Mouse (Mus musculus): ENCODE data around the gene Anapc2. TPM values are rescaled to one million over a fixed set of nuclear protein-coding genes. Genes with fewer than 3 reads are reported as not detected.

Anapc2 gene
- total RNA-seq, 1 experiment from 2014 or later, result 53.1 TPM

DNA sequence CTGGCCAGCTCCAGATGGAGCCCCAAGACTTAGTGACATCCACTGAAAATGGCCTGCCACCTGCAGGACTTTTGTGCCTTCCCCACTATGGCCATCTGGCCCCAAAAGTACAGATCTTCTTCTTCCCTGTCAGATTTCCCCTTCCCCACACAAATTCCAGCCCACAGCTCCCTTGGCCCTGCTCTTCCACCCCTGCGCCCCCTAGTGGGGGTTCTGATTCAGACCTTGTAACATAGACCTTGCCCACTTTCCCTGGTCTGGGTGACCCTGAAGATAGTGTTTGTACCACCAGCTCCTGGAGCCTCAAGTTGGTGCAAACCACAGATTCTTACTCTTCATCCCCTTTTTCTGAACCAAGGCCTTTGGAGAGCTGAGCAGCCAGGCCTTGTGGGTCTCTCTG lies 20.6 kb downstream of the Anapc2 start:
- peak; percentile 64 for ATAC-seq (replicated peaks; ENCODE audit: low read depth, poor library complexity, severe bottlenecking)

DNA sequence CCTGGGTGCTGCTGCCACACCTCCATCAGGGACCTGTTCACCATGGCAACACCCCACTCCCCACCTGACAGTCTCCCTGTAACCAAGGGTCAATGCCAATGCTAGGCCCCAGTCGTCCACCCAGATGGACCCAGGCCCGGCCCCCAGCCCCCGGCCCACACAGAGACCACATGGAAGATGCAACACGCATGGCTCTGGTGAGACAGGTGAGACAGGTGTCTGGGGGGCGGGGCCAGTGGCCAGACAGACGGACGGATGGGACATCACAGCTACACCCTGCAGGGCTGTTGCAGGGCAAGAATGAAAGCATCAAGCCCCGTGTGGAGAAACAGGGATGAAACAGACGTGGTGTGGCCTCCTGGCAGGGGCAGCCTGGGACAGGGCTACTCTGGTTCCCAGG lies 21.4 kb downstream of the Anapc2 start:
- no peak for ATAC-seq (replicated peaks; ENCODE audit: low read depth, poor library complexity, severe bottlenecking)

DNA sequence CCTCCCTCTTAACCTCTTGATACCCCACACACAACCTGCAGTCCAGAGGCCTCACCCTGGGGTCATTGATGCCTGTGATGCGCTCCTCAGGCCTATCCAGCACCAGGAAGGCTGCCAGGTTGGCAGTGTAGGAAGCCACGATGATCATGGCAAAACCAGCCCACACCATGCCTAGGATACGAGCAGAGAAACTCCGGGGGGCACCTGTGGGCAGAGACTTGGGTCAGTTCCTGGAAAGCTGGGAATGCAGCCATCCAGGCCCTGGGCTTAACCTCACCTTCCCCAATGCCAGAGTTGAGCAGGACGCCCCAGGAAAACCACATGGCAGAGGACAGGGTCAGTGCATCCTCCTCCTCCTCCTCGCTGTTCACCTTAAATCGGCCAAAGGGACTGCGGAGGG lies 24.8 kb downstream of the Anapc2 start:
- ATAC-seq (replicated peaks; ENCODE audit: low read depth, poor library complexity, severe bottlenecking), result no peak

DNA sequence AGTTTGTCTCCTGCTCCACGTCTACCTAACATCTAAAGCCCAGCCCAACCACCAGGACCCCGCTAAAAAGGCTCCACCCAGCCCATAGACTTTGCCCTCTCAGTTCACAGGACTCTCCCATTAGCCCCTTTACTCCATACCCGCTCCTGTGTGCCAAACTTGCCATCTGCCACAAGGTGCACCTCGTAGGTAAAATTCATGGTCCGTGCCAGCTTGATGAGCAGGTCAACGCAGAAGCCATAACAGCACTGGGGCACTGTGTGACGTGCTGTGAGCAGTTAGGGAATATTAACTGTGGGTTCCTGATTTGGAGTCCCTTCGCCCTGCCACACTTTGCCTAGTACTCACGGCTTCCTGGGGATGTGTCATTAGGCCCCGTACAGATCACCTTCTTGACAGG lies 25.8 kb downstream of the Anapc2 start:
- no peak for ATAC-seq (replicated peaks; ENCODE audit: low read depth, poor library complexity, severe bottlenecking)

DNA sequence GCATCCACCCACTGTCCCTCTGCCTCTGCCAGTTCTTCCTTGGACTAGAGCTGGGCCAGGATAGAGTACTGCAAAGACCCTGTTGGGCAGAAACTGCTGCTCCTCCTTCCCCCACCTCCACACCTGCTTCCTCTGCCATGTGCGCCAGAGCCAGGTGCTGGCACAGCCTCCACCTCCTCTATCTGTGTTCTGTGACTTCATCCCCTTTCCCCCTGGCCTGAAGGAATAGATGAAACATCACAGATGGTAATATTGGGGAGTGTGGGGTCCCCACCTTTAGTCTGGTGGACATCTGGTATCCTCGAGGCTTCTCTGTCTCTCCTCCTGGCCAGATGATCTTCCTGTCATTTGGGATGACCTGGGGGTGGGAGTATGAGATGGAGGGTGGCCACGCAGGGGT lies 31.2 kb downstream of the Anapc2 start:
- no peak for ATAC-seq (replicated peaks; ENCODE audit: low read depth, poor library complexity, severe bottlenecking)

DNA sequence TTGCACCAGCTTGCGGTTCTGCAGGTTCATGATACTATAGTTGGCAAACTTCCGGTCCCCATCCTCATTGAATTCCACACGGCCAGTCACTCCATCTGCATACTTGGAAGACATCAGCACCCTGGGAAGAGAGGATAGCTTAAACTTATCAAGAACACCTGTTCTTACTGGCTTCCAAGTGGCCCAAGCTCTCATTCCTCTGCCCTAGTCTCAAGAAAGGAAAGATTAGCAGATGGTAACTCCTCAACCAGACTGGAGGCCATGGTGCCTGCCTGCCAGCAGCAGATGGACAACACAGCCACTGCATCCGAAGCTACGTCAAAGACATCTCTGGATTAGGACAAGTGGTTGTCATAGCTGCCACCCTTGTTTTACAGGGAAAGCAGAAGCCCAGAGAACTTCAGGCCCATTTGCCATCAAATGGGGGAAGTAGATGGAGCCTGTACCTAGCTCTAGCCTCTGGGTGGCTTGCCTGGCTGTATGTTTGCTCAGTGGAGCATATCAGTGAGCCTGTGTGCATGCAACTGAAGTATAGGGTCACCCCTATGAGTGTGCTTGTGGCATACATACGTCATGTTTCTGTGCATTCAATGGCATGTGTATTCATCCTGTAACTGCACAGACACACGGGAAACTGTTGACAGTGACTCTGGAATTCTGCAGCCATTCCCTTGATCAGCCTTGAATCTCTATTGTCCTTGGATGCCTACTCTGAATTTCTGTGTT lies 31.8 kb downstream of the Anapc2 start:
- ATAC-seq (replicated peaks; ENCODE audit: low read depth, poor library complexity, severe bottlenecking), result 0 out of 2 replicates have a peak, but pooled peaks have one; percentile 30

DNA sequence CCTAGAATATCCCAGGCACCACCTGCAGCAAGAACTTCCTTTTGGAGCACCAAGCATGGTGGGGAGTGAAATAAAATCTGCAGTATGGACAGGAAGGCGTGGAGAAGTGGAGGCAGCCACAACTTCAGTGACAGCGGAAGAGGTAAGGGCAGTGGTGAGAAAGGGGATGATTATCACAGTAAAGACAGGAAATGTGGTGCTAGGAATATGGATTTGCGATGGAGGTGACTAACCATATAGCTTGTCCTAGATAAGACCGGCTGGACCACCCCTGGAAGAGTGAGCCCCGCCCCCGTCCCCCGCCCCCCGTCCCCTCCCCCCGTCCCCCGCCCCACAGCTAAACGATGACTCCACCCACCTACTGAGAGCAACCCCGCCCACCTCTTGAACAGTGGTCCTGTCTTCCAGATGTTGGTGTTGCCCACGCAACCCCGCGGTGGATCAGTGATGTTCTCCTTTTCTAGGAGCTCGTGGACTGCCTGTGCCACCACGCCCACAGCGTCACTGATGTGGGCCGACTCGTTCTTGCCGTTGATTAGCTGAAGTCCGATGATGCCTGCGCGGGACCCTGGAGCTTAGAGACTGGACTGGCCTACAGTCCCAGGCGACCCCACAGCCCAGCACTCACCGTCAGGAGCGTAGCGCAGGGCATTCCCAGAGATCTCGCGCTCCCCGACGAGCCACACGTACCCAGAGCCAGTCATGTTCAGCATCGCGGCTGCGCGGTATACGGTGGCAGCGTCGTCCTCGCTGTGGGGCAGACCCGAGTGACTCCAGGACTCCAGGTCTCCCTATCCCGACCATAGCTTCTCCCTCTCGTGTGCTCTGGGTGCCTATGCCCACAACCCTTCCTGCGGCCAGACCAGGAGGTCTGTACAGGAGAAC lies 32.6 kb downstream of the Anapc2 start:
- ATAC-seq (replicated peaks; ENCODE audit: low read depth, poor library complexity, severe bottlenecking), result peak; percentile 77

DNA sequence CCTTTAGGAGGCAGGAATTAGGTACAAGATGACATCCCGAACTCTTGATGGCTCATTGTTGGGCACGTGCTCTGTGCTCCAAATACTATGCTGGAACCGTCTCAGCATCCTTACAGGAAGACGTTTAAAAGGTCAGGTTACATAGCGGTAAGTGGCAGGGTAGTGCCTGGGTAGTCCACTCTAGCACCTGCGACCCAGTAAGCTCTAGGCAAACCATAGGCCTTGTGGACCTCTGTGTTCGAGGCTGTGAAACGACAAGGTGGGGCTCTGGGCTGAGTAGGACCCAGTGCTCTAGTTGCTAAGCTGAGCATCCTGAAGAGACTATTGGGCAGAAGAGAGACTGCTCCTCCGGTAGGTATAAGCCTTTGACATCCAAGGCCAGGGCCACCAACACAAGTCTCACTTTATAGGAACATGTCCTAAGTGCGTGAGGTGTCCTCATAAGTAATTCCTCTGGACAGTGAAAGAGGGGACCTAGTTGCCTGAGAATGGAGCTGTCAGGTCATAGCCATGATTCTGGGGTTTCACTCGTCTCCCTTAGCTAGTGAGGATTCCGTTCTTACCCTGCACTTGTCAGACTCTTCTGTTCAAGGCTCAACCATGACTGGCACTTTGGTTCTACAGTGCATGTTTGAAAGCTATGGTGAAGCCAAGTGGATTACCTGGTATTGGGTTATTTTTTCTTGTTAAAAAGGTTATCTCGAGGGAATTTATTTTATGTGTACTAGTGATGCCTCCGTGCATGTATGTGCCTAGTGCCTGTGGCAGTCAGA lies 33.5 kb downstream of the Anapc2 start:
- ATAC-seq (replicated peaks; ENCODE audit: low read depth, poor library complexity, severe bottlenecking), result no peak

DNA sequence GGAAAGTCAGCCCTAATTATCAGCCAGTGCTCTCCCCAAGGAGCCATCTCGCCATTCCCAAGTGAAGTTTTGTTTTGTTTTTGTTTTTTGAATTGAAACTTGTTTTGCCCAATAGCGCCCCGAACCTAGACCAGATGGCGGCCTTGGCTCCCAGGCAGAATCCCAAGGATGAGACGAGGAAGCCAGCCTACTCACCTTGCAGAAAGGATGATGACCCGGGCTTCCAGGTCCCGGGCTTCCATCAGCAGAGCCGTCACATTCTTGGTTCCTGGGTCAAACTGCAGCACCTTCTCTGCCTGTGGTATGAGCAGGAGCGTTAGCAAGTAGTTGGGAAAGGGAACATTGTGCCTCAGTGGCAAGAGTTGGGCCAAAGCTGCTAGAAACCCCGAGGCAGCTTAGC lies 37.9 kb downstream of the Anapc2 start:
- no peak for ATAC-seq (replicated peaks; ENCODE audit: low read depth, poor library complexity, severe bottlenecking)

DNA sequence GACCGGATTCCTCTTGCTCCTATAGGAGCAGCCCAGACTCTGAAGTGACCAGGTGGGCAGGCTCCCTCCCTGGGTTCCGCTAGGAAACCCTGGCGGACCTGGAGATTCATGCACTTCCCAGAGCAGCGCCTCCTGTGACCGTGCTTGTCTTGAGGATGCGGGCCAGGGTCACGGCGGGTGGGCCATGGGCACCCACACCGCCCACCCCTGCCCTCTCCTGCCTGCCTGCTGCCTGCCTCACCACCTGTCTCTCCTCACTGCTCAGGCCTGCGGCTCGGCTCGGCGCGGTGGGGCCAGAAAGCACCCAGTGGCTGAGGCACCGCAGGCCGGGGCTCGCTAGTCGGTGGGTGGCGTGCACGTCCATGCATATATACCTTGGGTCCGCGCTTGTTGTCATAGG lies 38.7 kb downstream of the Anapc2 start:
- peak; percentile 33; the same call in 1 of the 2 replicates for ATAC-seq (replicated peaks; ENCODE audit: low read depth, poor library complexity, severe bottlenecking)

DNA sequence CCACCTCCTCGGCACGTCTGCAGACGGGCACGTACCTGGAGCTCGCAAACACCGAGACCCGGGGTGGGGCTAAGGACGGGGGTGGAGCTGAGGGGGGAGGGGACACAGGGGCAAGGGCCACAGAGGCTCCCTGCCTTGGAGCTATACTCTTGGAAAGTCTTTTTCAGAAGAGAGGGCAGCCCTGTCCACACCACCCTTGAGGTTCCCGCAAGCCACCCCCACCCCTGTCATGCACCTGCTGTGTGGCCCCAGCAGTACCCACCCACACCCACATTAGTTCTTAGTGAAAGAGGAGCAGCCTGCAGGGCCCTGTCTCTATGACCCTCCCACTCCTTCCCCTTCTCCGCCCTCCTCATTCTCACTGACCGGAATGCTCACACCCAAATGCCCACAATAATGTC lies 39.2 kb downstream of the Anapc2 start:
- no peak for ATAC-seq (replicated peaks; ENCODE audit: low read depth, poor library complexity, severe bottlenecking)

DNA sequence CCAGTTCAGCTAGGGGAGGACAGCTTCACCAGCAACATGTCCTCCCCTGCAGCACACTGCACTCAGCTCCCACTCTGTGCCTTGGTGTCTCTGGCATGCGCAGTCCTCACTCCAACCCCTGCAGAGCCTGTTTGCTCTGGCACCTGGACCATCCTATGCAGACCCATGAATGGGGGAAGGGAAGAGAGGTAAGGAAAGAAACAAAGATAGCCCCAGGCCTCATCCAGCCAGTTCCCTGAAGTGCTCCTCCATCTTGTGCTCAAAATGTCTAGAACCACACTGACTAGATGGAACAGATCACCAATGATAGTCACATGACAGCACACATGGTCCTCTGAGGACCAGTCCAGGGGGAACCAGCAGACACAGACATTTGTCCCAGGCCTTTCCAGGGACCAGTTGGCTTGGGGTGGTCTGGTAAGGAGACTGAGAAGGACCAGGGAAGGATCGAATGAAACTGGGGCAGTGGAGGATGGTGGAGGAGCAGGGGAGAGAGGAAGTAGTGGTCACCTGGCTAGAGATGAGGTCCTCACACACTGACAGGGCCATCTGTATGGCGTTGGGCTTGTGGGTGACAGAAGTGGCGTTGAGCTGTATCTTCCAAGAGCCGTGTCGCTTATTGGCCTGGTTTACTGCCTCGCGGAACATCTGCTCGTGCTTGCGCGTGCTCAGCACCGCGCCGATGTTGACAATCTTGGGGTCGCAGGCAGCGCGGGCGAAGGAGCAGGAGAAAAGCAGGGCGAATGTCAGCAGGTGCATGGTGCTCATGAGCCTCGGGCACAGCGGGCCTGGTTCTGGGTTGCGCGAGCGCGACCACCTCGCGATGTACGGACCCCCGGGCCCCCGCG lies 46.1 kb downstream of the Anapc2 start:
- peak; percentile 10; the same call in 1 of the 2 replicates for ATAC-seq (replicated peaks; ENCODE audit: low read depth, poor library complexity, severe bottlenecking)

DNA sequence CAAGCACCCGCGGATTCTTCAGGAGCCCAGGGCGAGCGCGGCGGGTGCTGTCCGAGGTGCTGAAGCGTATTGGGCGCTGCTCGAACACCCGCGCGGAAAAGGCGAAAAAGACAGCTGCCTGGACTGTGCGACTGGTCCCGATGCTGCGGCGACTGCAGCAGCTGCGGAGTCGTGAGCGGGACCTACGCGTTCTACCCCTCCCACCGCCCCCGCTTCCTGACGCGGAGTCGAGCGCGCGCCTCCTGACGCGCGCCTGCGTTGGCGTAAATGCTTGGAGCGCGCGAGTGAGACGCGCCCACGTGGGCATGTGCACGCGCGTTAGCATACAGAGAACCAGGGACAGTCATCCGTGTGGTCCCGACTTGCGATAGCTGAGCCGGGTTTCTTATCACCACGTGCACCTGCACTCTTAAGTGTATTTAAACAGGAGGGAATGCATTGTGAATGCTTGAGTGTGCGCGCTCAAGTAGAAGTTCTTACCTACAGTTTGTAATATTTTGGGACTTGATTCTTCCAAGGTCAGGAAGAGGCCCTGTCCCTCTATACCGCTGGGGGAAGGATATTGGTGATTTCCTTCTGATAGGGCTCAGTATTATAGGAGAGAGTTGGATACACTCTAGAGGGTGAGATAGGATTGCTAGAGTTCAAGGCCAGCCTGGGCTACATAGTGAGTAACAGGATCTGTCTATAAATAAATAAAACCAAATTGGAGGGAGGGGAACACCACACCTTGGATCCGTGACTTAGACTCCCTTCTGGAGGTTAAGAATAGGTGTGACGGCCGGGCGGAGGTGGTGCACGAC lies 46.9 kb downstream of the Anapc2 start, which contains the start of gene Grin1:
Gene Grin1, minus strand, starts transcription at position 217 of the 803 bp plus-strand sequence.
- ATAC-seq (replicated peaks; ENCODE audit: low read depth, poor library complexity, severe bottlenecking), result peak; percentile 87

DNA sequence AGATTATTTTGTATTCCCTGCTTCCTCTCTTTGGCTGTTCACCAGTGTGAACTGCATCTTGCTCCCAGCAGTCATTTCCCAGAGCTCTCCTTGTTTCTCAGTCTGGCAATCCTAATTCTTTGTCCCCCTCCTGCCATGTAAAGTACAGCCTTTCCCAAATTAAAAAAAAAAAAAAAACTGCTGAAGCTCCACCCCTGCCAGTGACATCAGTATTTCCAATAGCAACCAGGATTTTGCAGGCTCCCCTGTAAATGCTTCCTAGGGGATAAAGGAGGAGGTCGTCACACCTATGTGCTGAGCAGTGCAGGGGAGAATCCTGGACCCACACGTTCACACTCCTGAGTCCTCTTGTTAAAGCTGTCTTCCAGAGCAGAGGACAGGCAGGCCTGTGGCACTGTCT lies 47.8 kb downstream of the Anapc2 start:
- no peak for ATAC-seq (replicated peaks; ENCODE audit: low read depth, poor library complexity, severe bottlenecking)

DNA sequence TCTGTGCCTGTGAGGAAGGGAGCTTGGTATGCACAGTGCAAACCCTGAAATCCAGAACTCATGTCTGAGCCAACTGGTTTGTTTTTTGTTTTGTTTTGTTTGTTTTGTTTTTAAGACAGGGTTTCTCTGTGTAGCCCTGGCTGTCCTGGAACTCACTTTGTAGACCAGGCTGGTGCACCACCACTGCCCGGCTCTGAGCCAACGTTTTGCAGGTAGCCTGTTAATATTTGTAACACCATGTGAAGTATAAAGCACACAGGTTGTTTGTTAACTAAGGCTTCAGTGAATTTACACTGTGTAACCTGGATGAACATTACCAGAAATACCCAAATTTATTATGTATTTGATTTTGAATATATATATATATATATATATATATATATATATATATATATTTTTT lies 53.8 kb downstream of the Anapc2 start:
- ATAC-seq (replicated peaks; ENCODE audit: low read depth, poor library complexity, severe bottlenecking), result no peak

DNA sequence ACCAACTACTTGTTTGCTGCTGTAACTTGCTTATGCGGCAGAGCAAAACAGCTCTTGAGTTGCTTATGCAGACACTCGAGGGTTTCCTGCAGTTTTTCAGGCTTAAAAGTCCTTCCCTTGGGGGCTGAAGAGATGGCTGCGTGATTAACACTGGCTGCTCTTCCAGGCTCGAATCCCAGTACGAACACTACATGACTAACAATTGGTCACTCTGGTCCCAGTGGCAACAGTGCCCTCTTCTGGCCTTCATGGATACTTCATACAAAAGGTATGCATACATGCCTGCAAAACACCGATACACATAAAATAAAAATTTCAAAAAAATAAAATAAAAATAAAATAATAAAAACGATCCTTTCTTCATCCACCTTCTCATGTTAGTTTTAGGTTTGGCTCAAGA lies 56.2 kb downstream of the Anapc2 start:
- no peak for ATAC-seq (replicated peaks; ENCODE audit: low read depth, poor library complexity, severe bottlenecking)

DNA sequence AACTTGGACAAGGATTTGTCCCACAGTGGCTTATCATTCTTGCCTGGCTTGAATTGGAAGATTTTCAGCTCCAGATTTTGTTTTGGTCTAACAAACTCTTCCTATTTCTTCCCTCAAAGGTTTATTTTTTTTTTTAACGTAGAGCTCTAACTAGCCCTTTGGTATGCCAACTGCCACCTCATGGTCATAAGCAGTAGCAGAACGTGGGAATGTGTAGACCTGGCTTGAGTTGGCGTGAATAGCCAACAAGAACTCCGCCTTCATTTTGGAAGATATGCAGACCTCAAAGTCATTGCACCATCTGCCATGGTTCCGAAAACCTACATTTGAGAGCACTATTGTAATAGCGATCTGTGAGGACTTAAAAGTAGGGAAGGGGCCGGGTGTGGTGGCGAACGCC lies 59.2 kb downstream of the Anapc2 start:
- no peak for ATAC-seq (replicated peaks; ENCODE audit: low read depth, poor library complexity, severe bottlenecking)

DNA sequence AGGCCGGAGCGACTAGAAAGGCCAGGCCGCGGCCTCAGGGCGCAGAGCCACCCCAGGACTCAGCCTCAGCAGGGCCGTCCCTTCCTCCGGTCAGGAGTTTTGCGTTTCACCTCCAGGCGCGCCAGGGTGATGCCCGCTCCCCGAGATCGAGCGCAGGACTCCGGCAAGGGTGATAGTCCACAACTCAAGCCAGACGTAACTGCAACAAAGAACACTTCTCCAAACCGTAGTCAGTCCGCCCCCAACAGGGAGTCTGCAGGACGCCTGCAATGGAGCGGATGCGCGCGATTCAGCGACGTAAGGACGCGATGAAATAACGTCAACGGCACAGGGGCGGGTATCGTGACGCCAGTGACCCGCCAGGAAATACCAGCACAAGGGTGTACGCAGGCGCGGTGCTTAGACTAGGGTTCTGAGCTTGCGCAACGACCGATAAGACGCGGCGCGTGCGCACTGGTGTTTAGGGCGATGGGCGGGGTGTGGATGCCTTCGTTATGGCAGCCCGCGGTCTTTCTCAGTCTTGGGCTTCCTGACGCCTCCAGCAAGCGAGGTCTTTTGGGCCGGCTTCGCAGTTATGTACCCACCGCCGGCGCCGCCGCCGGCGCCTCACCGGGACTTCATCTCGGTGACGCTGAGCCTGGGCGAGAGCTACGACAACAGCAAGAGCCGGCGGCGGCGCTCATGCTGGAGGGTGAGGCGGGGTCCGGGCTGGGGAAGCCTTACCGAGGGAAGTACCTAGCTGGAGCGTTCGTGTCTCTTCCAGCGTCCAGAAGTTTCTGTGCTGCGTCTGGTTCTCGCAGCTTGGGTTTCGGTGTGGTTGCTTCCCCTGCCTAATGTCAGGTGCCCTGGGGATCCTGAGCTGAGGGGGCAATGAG lies 60.2 kb downstream of the Anapc2 start, which contains the start of gene Man1b1:
Gene Man1b1, plus strand, starts transcription at position 53 of the 875 bp plus-strand sequence.
- ATAC-seq (replicated peaks; ENCODE audit: low read depth, poor library complexity, severe bottlenecking), result peak; percentile 97
